Mouse (Mus musculus) forelimb bud, embryonic 11.5 days (tissue): Measurements from ENCODE around the gene Patj.
"Not testable (repeated sequence)": the region's sequence is repeated elsewhere in the genome, so short reads cannot be mapped to it uniquely, and the experiment has no call there.

Experiments
- DNase-seq: peaks from one replicate; pipeline ENCODE4 v3.0.0-alpha.2; 2012; ENCODE audit warnings: low read depth, low spot score

Patj gene

DNA sequence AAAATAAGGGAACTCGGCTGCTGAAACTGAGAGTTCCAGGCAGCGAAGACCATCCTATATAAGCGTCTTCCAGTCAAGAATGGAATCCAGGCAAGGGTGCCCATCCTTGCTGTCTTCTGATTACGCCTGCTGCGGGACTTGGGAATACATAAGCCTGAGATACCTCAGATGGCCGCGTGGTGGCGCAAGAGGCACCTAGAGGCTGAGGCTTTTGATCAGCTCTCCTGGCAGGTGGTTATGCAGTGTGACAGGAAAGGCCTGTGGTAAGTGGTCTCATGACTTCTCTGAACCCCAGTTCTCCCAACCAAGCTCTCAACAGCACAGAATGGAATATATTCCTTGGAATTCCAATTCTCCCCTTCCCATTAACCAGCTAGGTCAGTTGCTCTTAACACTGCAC lies 326.9 kb downstream of the Patj start:
- DNase-seq = peak; percentile 74

DNA sequence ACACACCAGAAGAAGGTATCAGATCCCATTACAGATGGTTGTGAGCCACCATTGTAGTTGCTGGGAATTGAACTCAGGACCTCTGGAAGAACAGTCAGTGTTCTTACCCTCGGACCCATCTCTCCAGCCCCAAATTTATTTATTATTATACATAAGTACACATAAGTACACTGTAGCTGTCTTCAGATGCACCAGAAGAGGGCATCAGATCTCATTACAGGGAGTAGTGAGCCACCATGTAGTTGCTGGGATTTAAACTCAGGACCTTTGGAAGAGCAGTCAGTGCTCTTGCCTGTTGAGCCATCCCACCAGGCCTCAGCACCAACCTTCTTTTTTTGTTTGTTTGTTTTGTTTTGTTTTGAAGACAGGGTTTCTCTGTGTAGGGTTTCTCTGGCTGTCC lies 329.1 kb downstream of the Patj start:
- DNase-seq = not testable (repeated sequence)

DNA sequence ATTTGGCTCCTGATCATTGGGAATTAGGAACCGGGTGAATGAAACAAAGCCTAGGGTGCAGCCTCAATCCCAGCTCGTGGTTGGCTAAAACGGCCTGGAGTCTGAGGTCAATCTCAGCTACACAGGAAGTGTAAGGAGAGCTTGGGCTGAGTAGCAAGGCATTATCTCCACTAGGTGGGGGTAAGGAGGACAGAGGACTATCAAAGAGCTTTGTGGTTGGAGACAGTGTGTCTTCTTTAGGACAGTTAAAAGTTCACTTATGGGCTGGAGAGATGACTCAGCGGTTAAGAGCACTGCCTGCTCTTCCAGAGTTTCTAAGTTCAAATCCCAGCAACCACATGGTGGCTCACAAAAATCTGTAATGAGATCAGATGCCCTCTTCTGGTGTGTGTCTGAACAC lies 329.9 kb downstream of the Patj start:
- no peak for DNase-seq

DNA sequence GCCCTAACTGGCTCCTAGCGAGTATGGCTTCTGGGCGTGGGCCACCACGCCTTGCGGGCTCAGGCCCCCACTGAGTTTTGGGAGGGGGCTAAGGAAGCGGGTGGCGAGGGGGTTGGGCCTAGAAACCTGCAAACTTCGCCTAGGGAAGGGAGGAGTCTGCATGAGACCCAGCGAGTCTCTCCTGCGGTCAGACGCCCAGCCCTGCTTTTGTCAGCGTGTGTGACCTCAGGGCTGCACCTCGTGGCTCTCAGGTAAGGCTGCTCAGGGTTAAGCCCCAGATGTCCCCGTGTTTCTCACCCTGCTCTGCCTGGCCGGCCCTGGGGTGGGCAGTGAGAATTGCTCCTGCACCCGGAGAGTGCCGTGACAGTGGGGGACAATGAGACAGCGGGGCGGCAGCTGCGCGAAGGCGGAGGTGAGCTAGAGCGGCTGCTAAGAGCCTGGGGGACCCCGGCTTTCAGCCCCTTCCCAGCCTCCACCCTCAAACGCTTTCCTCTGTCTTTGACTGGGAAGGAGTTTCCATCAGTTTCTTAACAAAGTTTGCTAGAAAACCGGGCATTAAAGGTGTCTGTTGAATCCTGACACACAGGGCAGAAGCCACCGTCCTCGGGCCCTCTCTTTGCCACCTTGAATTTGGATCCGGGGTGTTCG lies 331.1 kb downstream of the Patj start, which contains the start of gene L1td1:
Gene L1td1 (plus strand): TSS at position 145 of the 648 bp plus-strand sequence.
- no peak for DNase-seq

DNA sequence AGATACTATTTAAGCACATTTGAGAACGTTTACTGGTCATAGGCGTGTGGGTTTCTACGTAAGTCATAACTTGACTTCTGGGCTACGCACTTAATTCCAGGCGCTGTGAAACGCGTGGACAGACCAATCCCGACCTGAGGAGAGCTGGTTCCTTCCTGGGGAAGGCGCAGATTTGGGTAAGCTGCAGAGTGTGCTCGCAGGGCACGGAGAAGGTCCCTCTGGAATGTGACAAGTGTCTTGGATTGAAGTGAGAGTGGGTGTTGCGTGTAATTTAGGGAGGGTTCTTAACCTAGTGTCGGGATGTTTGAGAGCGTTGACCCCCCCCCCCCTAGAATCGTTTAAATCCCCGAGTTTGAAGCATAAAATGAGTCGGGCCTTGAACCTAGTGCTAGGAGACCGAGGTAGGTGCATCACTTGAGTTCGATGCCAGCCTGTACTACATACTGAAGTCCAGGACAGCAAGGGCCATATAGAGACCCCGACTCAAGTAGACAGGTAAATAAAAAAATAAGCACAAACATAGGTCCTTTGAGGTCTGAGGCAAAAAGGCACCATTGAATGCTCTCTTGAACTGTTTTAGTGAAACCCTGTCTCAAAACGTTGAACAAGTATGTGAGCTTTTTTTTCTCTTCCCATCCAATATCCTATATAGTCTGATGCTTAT lies 331.8 kb downstream of the Patj start:
- no peak for DNase-seq

DNA sequence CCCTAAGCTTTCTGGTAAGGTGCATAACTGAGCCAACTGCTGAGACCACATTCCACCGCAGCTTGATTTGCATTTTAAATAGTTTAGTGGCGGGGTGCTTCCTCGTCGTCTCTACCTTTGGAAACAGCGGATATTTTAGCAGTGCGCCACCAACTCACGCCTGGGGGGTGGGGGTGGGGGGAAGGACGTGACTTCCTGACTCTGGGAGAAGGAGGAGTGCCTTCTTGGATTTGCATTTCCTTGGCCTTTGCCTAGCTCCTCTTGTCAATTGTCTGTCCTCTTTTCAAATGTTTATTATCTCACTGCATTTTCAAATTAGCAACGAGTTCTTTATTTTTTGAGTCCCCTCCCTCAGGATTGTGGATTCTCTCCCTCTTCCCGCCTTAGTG lies 332.4 kb downstream of the Patj start:
- no peak for DNase-seq

DNA sequence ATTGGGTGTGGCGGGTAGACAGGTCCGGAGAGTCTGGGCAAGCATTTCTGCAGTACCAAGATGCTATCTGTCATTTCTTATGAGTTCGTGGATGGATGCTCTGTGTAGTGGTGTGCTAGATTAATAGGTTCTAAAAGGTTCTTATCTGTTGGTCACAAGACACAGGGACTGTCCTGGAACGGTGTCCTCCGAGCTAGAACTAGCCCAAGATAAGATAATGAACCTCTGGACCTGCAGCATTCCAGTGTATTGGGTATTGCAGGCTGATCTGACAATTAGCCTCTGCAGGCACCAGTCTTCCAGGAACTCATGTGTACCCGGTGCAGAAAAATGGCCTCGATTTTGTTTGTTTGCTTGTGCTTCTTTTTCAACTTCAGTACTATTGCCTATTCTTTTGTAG lies 333.1 kb downstream of the Patj start:
- no peak for DNase-seq

DNA sequence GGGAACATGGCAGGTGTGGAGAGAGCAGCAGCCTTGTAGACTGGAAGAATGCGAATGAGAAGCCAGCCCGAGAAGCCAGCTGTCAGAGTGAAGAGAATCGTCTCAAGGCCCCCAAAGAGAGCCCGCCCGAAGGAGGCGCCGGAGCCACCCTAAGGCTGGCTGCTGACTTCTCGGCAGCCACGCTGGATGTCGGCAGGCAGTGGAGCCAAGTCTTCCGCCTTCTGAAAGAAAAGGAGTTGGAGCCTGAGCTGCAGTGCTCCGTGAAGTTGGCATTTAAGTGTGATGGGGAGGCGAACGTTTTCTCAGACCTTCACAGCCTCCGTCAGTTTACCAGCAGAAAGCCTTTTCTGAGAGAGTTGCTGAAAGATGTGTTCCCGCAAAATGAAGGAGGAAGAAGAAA lies 338.1 kb downstream of the Patj start:
- DNase-seq = no peak

DNA sequence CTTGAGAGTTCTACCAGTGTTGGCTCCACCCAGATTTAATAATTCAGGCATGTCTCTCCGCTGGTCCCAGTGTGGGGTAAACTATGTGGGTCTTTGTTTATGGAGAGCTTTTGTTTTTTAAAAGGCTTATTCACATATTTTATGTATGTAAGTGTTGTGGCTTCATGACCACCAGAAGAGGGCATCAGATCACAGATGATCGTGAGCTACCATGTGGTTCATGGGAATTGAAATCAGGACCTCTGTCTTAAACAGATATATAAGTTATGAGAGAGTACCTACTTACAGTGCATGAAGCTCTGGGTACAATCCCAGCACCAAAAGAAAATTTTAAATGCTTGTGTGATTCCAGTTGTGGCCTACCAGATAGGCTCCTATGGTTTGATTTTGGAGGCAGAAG lies 344.2 kb downstream of the Patj start:
- peak; percentile 58 for DNase-seq

DNA sequence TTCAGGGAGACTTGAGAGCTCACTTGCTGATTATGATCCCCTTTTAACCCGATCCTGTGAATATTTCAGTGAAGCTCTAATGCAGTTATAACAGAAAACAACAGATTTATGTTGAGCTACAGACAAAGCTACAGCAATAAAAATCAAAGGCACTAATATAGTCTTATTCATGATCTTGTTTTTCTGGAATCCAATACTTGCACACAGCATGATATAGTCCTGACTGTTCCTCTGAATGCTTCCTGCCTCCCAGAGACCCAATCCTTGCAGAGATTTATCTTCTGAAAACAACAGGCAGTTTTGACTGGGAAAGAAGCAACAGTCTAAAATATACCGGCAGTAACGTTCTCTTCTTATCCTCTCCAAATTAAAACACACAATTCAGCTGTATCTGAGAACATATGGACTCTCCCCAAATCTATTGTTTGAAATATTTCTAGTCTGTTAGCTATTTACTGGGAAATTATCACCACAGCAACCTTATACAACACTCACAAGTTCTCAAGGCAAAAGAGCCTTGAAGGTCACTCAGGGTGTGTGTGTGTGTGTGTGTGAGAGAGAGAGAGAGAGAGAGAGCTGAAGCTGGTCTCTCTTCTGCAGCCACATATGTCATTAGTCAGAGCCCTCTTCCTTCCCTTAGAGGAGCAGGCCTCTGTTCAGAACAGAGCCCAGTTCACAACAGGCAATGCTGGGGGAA lies 347.8 kb downstream of the Patj start:
- DNase-seq = no peak

DNA sequence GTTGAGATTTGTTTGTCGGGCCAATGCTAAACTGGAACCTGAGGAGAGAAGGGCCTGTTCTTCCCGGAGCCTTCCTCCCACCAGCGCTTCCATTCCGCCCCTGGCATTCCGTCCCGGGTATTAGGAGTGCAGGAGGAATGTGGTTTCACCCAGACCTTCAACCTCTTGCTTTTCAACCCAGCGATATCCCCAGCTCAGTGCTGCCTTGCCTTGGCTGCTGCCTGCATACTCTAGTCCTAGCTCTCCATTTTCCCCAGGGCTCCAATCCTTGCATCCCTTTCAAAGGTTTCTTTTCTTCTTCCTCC lies 348.3 kb downstream of the Patj start:
- peak; percentile 51 for DNase-seq

DNA sequence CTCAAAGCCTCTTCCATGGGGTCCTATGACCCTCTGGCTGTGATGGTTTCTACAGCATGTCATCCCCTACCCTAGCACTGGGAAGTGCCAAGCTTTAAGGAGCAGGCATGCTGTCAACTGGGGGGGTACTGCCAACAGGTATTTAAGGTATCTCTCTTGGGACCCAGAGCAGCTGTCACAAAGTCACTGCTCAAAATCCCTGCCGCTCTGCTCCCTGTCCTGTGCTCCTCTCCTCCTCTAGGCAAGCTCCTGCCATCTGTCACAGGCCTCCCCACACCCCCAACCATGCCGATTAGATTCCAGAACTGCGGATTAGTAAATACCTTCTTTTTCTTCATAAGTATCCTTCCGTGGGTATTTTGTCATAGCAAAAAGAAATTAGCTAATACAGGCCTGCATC lies 358.9 kb downstream of the Patj start:
- no peak for DNase-seq

DNA sequence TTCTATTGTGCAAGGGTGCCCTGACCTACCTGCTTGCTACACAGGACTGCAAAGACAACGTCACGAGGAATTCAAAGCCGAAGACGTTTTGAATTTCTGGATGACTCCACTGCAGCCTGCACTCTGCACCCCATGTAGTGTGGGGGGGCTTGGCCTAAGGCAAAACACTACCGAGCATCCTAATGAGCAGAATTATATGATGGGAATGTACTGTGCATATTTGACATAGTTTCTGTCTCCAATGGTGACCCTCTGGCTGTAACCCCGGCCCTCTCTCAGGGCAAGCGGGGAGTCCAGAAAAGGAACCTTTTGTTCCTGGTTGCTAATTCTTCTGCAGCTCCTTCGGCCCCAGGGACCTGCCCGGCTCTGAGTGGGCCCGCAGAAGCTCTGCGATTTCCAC lies 360.6 kb downstream of the Patj start:
- DNase-seq = no peak

DNA sequence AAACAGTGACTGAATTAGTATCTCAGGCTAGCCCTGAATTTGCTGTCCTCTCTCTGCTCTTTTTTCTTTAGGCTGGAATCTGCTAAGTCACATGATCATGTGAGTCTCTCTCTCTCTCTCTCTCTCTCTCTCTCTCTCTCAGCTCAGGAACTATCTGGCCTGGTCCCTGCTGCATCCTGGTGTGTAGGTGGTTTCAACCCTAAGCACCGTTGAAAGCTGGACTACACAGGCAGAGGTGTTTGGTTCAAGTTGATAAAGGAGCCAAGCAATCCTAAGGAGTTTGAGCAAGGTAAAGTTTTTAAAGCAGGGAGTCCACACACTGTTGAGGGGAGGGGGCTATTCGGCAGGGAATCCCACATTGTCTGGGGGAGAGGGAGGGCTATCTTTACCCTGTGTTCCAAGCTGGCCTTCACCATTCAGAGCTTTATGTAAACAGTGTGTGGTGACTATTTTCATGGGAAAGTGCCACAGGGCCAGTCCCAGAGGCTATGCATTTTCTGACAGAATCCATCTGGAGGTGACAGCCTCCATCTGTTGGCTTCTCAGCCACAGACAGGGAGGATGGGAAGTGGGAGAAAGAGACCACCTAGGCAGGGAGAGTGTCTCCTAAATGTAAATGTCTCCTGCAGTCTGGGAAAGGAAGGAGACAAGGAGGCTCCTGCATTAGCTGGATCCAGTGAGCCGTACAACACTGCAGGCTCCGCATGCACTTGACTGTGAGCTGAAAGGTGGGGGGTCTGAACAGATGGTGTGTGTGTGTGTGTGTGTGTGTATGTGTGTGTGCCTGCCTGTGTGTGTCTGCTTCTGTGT lies 362.6 kb downstream of the Patj start:
- DNase-seq = no peak

DNA sequence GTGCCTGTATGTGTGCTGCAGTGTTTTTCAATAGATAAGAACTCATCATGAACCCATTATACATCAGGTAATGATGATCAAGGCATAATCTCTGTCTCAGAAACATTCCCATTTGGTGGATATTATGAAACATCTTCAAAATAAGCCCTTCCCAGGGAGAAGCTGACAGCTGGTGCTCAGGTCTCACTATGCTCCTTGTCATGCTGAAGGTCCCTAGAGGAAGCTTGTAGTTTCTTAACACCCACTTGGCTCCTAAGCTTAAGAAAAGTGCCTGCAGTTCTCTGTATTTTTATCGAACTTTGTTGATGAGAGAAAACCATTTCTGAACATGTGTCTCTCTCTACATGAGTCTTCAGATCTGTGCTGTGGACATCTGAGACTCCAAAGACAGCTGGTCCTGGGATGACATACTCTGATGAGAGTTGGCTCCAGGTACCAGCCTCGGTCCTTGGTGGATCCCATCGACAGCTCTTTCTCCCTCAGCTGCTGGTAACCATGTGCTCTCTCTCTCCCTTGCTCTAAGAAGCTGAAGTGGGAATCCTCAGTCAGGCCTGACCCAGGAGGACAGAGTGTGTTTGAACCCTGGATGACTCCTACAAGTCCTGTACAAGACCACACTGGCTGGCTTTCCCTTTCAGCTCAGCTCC lies 363.4 kb downstream of the Patj start:
- no peak for DNase-seq

DNA sequence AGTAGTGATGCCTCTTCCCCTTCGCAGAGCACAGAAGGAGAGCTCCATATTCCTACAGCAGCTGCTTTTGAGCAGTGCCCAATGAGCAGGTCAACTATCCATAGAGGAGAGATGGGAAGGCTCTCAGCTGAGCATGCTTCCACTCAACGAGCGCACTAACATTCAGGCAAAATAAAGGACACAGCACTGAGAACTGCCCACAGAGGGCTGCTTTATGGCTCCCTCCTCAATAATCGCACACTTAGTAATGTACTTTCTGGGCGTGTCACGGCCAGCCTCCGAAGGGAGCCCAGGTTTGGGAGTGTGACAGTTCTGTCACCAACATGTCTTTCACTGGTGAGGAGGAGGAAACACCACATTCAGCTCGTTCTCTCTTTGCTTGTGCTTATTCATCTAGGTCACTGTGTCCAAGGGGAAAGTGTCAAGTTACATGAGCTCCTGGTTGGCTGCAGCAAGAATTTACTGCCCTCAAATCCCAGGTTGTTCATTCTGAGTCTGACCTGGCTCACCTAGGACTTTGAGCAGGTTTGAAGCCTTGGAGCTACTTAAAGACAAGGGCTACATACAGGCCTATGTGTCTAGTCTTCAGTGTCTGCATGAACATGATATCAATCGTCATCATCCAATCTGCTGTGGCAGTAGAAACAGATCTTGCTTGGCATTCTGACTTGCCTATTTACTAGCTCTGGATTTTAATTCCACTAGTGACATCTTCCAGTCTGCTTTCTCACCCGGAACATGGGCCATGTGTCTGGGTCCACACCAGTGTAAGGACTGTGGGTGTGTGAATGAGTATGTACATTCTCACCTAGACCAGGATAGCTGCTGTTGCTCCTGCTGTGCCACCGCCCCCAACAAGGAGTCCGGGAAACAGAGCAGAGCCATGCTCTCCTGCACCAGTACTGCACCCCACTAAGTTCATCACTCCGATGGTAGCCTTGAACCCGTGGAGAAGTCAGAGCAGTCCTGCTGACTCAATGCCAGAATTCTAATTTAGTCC lies 371.8 kb downstream of the Patj start:
- DNase-seq = peak; percentile 36
